Mouse (Mus musculus) embryonic facial prominence, embryonic 13.5 days (tissue): ENCODE data around the gene Olfr905. TPM values are rescaled to one million over a fixed set of nuclear protein-coding genes. Genes with fewer than 3 reads are reported as not detected.

Experiments
- ATAC-seq: fragments of 200-750 bp; cut with Nextera tagmentation; 2 replicates; pipeline ENCODE4 v1.8.0; 2017; ENCODE audit warnings: low read depth; ENCODE audit not compliant: insufficient number of reproducible peaks, insufficient read depth, low FRiP score, low TSS enrichment
- H3K27ac ChIP-seq: fragments of 300-500 bp; sonication (generic); 2 replicates; pipeline ENCODE4 v1.5.1; 2015; ENCODE audit warnings: moderate library complexity, mild to moderate bottlenecking, inconsistent platforms
- H3K27me3 ChIP-seq: fragments of 300-500 bp; sonication (generic); 2 replicates; pipeline ENCODE4 v1.6.1; 2015; ENCODE audit warnings: mild to moderate bottlenecking, inconsistent platforms
- H3K36me3 ChIP-seq: fragments of 300-500 bp; sonication (generic); 2 replicates; pipeline ENCODE4 v1.6.1; 2015; ENCODE audit warnings: mild to moderate bottlenecking, inconsistent platforms
- H3K4me1 ChIP-seq: fragments of 300-500 bp; sonication (generic); 2 replicates; pipeline ENCODE4 v1.6.1; 2015; ENCODE audit warnings: inconsistent platforms
- H3K4me2 ChIP-seq: fragments of 300-500 bp; sonication (generic); 2 replicates; pipeline ENCODE4 v1.6.1; 2015; ENCODE audit warnings: moderate library complexity, mild to moderate bottlenecking, inconsistent platforms
- H3K4me3 ChIP-seq: fragments of 300-500 bp; sonication (generic); 2 replicates; pipeline ENCODE4 v1.5.1; 2015; ENCODE audit warnings: mild to moderate bottlenecking, inconsistent platforms
- H3K9ac ChIP-seq: fragments of 300-500 bp; sonication (generic); 2 replicates; pipeline ENCODE4 v1.6.1; 2015; ENCODE audit warnings: mild to moderate bottlenecking, inconsistent platforms
- H3K9me3 ChIP-seq: fragments of 300-500 bp; sonication (generic); 2 replicates; pipeline ENCODE4 v1.6.1; 2016; ENCODE audit warnings: inconsistent platforms
- WGBS: fragments of 180-500 bp; shearing (Covaris S2); methylation state at CpG from one replicate; pipeline ENCODE4 v1.1.7; 2015; ENCODE audit warnings: mixed read lengths; 5-methylcytosine and 5-hydroxymethylcytosine counted together
- polyA plus RNA-seq: library from polyadenylated mRNA; unstranded; fragments of >200 nt; fragmentation: Nextera tagmentation; extraction: Ambion mirVana; gene quantifications from 2 replicates; pipeline ENCODE4 v1.2.1, GENCODE M21; 2015

Gene Olfr905
- polyA plus RNA-seq: not detected in 2 replicates

DNA sequence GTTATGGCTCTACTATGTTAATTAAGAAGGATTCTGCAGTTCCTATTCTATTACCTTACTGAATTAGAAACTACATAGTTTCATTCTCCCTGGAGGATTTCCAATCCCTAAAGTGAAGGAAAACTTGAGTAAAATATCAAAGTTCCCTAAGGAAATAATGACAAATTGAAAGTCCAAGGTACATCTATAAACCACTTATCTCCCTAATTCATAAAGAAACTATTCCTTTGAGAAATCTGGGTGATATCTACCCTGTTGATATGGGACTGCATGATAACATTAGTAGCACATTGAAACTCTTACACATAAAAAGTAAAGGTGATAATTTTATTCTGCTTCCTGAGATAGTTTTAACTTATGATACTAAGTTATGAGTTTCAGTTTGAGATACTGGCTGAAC is at the start of gene Olfr905:
Gene Olfr905, plus strand, starts transcription at position 301 of the 400 bp plus-strand sequence.
- Histone ChIP-seq H3K9ac (no peak within 1 kb of the TSS), H3K36me3 (no peaks in the 10 kb centered on the region), H3K27ac (no peak within 1 kb of the TSS), H3K27me3 (no peaks in the 10 kb centered on the region), H3K4me1 (no peaks in the 10 kb centered on the region), H3K9me3 (no peaks in the 10 kb centered on the region), H3K4me3 (no peak within 1 kb of the TSS), H3K4me2 (no peak within 1 kb of the TSS)
- no peak for ATAC-seq

DNA sequence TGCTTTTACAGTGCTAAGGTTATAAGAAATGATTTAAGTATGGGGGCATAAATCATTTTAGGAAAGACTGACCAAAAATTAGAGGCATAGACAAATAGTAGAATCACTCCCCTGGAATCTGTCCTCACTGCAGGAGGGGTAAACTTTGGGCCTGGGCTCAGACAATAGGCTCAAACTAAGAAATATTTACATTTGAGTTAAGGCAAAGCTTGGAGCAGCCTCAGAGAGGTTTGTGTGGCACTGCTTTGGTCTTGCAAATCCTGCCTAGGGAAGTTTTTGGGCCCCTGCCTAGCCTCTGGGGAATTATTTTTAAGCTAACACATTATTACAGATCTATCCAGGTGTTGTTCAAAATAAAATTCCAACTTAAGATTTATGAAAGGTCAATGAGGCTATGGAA is 47.1 kb upstream of the Olfr905 start:
- ATAC-seq: no peak
- Histone ChIP-seq H3K9ac (no peak overlapping the region), H3K36me3 (no peaks in the 10 kb centered on the region), H3K4me1 (no peaks in the 10 kb centered on the region), H3K27me3 (no peaks in the 10 kb centered on the region), H3K9me3 (no peaks in the 10 kb centered on the region), H3K4me2 (no peak overlapping the region), H3K4me3 (no peak overlapping the region), H3K27ac (no peak overlapping the region)

DNA sequence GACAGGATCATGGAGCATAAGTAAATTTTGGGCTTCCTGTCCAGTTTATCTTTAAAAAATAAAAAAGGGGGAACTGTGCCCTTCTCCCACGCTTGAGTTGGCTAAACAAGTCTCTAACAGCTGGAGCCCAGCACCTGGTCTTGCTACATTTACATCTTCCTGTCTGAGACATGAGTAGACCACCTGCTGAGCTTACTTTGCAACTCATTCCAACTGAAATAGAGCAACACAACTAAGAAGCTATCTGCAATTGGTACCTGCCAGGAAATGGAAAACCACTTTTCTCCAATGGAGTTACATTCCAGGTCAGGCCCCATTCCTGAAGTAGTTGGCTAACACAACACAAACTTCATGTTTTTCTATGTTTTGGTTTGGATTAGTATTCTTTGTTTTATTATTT is 43.9 kb upstream of the Olfr905 start:
- no peak for ATAC-seq
- H3K4me3 ChIP-seq: no peak overlapping the region
- H3K27ac ChIP-seq: no peak overlapping the region
- H3K4me2 ChIP-seq: no peak overlapping the region
- H3K4me1 ChIP-seq: no peaks in the 10 kb centered on the region
- no peaks in the 10 kb centered on the region for H3K36me3 ChIP-seq
- H3K9me3 ChIP-seq: no peaks in the 10 kb centered on the region
- WGBS: 40% methylated on average over 1 of the region's 1 CpGs
- no peaks in the 10 kb centered on the region for H3K27me3 ChIP-seq
- no peak overlapping the region for H3K9ac ChIP-seq

DNA sequence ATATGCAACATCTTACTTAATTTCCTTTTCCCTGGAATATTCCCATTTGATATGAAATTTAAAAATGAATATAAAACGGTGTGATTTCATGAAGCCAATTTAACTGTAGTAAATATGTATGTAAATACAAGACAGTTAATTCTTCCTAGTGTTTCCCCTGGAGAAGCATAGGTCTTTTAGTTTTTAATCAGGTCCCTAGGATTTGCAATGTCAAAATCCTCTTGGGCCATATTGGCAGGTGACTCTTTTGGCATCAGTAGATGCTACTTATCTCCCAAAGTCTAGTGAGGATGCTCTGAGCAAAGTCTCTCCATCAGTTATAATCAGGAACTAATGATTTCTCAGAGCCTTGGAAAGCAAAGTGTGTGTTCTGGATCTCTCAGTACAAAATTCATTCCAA is 41.8 kb upstream of the Olfr905 start, which contains the start of gene Olfr901:
Gene Olfr901, plus strand, starts transcription at position 301 of the 400 bp plus-strand sequence.
- WGBS: 78% methylated on average over 1 of the region's 1 CpGs

DNA sequence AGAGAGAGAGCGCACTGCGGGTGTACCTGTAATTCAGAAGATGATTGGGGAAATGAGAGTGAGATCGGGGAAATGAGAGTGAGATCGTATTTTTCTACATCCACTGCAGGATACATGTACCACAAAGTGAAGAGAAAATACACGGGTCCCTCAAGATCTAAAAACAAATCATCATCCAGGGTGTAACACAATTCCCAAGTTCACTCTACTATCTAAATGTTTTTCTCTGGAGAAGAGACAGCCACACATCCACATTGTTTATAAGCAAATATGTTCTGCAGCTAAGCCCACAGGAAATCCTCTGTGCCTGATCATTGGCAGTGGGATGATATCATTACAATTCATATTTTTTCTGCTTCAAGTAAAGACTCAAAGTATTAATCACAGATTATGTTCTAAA is 23.6 kb upstream of the Olfr905 start, which contains the start of gene Olfr902:
Gene Olfr902, plus strand, starts transcription at position 301 of the 400 bp plus-strand sequence.
- Histone ChIP-seq H3K4me1 (no peaks in the 10 kb centered on the region), H3K4me2 (no peak within 1 kb of the TSS), H3K27ac (no peak within 1 kb of the TSS), H3K9me3 (no peaks in the 10 kb centered on the region), H3K9ac (no peak within 1 kb of the TSS), H3K4me3 (no peak within 1 kb of the TSS), H3K27me3 (no peaks in the 10 kb centered on the region), H3K36me3 (no peaks in the 10 kb centered on the region)
- ATAC-seq: no peak
- 82% methylated on average over 5 of the region's 5 CpGs for WGBS

More for the DNA sequence above, 41.8 kb upstream of the Olfr905 start, which contains the start of gene Olfr901:
- no peak within 1 kb of the TSS for H3K4me3 ChIP-seq
- no peak within 1 kb of the TSS for H3K27ac ChIP-seq
- H3K9me3 ChIP-seq: no peaks in the 10 kb centered on the region
- H3K27me3 ChIP-seq: no peaks in the 10 kb centered on the region
- no peaks in the 10 kb centered on the region for H3K36me3 ChIP-seq
- no peaks in the 10 kb centered on the region for H3K4me1 ChIP-seq
- no peak within 1 kb of the TSS for H3K9ac ChIP-seq
- no peak within 1 kb of the TSS for H3K4me2 ChIP-seq
- no peak for ATAC-seq

DNA sequence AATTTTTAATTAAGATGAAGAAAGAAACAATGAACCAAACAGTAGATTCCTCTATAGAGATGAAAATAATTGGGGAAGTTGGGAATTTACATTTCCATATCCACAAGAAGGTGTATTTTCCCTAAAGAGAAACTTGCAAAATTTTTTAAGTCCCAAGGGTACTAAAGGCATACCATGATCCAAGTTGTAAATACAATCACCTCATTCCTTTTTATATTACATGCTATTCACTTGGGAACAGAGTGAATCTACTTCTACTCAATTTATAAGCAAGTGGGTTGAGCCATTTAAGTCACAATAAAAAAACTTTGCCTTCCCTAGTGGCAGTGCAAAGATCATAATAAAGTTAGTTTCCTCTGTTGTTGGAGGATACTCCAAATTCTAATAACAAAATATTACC is 8.1 kb upstream of the Olfr905 start, which contains the start of gene Olfr904:
Gene Olfr904, plus strand, starts transcription at position 301 of the 400 bp plus-strand sequence.
- Histone ChIP-seq H3K4me3 (no peak within 1 kb of the TSS), H3K4me2 (no peak within 1 kb of the TSS), H3K27ac (no peak within 1 kb of the TSS), H3K27me3 (no peaks in the 10 kb centered on the region), H3K4me1 (no peaks in the 10 kb centered on the region), H3K36me3 (no peaks in the 10 kb centered on the region), H3K9me3 (no peaks in the 10 kb centered on the region), H3K9ac (no peak within 1 kb of the TSS)
- no peak for ATAC-seq

DNA sequence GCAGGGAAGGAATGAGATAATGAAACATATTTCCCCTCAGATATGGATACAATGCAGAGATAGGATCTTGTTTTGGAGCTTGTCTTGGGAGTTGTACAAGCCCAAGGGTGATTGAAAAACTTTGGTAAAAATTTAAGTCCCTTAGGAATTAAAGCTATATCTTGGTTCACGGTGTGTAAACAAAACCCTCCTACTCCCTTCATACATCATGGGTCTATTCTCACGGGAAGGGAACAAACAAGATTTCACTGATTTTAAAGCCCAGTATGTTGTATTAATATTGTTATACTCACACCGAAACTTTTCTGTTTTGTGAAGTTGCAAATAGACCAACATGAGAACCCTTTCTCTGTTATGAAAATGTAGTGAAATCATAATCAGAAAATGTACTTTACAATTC is 15.9 kb downstream of the Olfr905 start, which contains the start of gene Olfr906:
Gene Olfr906, plus strand, starts transcription at position 301 of the 400 bp plus-strand sequence.
- Histone ChIP-seq H3K9ac (no peak within 1 kb of the TSS), H3K4me1 (no peaks in the 10 kb centered on the region), H3K27me3 (no peaks in the 10 kb centered on the region), H3K27ac (no peak within 1 kb of the TSS), H3K4me3 (no peak within 1 kb of the TSS), H3K9me3 (no peaks in the 10 kb centered on the region), H3K4me2 (no peak within 1 kb of the TSS), H3K36me3 (no peaks in the 10 kb centered on the region)
- 81% methylated on average over 3 of the region's 3 CpGs for WGBS
- ATAC-seq: no peak

DNA sequence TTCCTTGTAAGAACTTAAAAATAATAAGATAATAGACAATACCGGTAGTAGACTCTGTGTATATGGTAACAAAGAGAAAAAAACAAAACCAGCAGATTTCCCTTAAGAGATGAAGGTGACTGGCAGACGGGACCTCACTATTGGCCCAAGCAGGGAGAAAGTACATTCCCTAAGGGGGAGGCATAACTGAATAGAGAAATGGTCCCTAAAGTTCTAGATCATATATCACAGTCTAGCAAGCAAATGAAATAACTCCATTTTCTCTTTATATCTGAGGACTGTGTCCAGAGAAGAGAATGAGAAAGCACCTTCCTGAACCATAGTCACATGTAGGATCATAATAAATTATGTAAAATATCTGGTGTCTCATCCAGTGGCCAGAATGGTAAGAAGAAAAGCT is 24.6 kb downstream of the Olfr905 start, which contains the start of gene Olfr907:
Gene Olfr907, plus strand, starts transcription at position 301 of the 400 bp plus-strand sequence.
- H3K9me3 ChIP-seq: no peaks in the 10 kb centered on the region
- H3K4me1 ChIP-seq: no peaks in the 10 kb centered on the region
- no peak within 1 kb of the TSS for H3K27ac ChIP-seq
- WGBS: 78% methylated on average over 2 of the region's 2 CpGs
- H3K4me3 ChIP-seq: no peak within 1 kb of the TSS
- no peak within 1 kb of the TSS for H3K4me2 ChIP-seq
- H3K9ac ChIP-seq: no peak within 1 kb of the TSS
- H3K27me3 ChIP-seq: no peaks in the 10 kb centered on the region
- H3K36me3 ChIP-seq: no peaks in the 10 kb centered on the region
- no peak for ATAC-seq

DNA sequence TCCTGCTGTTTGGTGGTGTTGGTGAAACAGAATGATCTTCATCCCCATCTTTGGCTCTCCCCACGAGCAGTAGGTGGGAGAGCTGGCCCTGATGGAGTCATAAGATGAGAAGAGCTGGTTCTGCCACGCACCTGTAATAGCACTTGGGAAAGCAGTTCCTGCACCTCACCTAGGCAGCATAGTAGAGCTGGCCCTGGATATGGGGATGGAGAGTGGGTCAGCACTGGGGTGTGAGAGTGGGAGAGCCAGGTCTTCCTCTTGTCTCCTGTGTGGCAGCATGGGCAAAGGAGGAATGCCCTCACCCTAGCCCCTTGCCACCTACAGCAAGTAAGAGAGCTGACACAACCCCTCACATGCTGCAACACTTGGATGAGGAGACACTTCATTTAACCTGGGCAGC is 41.4 kb downstream of the Olfr905 start:
- WGBS: 56% methylated on average over 2 of the region's 2 CpGs
- H3K27ac ChIP-seq: no peak overlapping the region

DNA sequence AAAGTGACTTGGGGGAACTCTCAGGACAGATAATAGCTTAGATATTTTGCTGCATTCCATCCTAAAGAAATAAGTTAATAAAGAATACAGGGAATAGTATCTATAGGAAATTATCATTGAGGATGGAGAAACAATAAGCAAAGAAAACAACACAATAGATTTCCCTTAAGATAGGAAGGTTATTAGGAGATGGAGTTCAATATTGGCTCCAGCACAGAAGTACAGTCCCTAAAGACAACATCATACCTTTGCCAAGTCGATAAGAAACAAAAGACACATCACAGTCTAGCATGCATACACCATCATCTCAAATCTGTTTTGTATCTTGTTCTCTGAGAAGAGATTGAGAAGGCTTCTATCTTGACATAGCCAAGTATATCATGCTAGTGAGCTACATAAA is 50.4 kb downstream of the Olfr905 start, which contains the start of gene Olfr911-ps1:
Gene Olfr911-ps1, plus strand, starts transcription at position 301 of the 400 bp plus-strand sequence.
- Histone ChIP-seq H3K27me3 (no peaks in the 10 kb centered on the region), H3K36me3 (no peaks in the 10 kb centered on the region), H3K4me1 (no peaks in the 10 kb centered on the region), H3K9me3 (no peaks in the 10 kb centered on the region), H3K4me2 (no peak within 1 kb of the TSS), H3K27ac (no peak within 1 kb of the TSS), H3K4me3 (no peak within 1 kb of the TSS), H3K9ac (no peak within 1 kb of the TSS)
- WGBS: 67% methylated on average over 1 of the region's 1 CpGs
- ATAC-seq: no peak

More for the DNA sequence above, 41.4 kb downstream of the Olfr905 start:
- H3K4me2 ChIP-seq: no peak overlapping the region
- no peak overlapping the region for H3K4me3 ChIP-seq
- ATAC-seq: no peak
- H3K4me1 ChIP-seq: no peaks in the 10 kb centered on the region
- H3K36me3 ChIP-seq: no peaks in the 10 kb centered on the region
- H3K9me3 ChIP-seq: no peaks in the 10 kb centered on the region
- H3K27me3 ChIP-seq: no peaks in the 10 kb centered on the region
- H3K9ac ChIP-seq: no peak overlapping the region
